Mouse (Mus musculus): ENCODE measurements at regions not wholly inside any gene's neighbourhood (a gene's known extent, or its start where the extent isn't known, plus 50 kb on each side); places are given as distances from the start of the nearest gene placed in this dataset.
A peak's percentile ranks its signal among the peaks of the same experiment; 100 is the strongest.
"Not testable (repeated sequence)": the region's sequence is repeated elsewhere in the genome, so short reads cannot be mapped to it uniquely, and the experiment has no call there.

DNA sequence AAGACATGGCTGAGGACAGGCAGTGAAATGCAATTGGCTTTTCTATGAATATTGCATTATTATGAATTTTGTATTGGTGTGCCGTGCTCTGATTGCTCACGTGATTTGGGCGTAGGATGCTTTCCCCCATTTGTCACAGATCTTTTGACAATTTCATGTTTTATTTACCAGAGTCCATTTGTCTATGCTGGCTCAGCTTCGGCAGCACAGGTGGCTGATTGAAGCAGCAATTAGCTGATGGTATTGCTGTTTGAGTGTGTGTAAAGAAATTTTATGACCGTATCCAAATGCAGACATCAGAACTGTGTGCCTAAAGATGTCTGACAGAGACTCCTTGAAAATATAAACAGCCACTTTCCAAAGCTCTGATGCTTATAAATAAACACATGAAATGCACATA is 498.5 kb upstream of the Akr1e1 start:
- Histone ChIP-seq H3K9ac (replicated peaks) (no peak overlapping the region), H3K36me3 (no peaks in the 10 kb centered on the region), H3K9me3 (no peaks in the 10 kb centered on the region), H3K4me1 (replicated peaks) (no peaks in the 10 kb centered on the region), H3K4me2 (replicated peaks) (no peak overlapping the region), H3K27me3 (no peaks in the 10 kb centered on the region), H3K27ac (no peak overlapping the region), H3K4me3 (replicated peaks) (no peak overlapping the region)
- ATAC-seq, result no peak
- WGBS, result 68% methylated on average over 5 of the region's 5 CpGs

GRCm38 (mm10) chr13:5154911-5155310 is 545.9 kb upstream of the Akr1e1 start:
- Histone ChIP-seq H3K36me3 (no peaks in the 10 kb centered on the region), H3K4me2 (replicated peaks) (no peak overlapping the region), H3K9ac (replicated peaks) (no peak overlapping the region), H3K27me3 (no peaks in the 10 kb centered on the region), H3K4me1 (replicated peaks) (no peaks in the 10 kb centered on the region), H3K27ac (no peak overlapping the region), H3K9me3 (no peaks in the 10 kb centered on the region), H3K4me3 (replicated peaks) (no peak overlapping the region)
- ATAC-seq, result no peak
- 98% methylated on average over 3 of the region's 3 CpGs for WGBS

DNA sequence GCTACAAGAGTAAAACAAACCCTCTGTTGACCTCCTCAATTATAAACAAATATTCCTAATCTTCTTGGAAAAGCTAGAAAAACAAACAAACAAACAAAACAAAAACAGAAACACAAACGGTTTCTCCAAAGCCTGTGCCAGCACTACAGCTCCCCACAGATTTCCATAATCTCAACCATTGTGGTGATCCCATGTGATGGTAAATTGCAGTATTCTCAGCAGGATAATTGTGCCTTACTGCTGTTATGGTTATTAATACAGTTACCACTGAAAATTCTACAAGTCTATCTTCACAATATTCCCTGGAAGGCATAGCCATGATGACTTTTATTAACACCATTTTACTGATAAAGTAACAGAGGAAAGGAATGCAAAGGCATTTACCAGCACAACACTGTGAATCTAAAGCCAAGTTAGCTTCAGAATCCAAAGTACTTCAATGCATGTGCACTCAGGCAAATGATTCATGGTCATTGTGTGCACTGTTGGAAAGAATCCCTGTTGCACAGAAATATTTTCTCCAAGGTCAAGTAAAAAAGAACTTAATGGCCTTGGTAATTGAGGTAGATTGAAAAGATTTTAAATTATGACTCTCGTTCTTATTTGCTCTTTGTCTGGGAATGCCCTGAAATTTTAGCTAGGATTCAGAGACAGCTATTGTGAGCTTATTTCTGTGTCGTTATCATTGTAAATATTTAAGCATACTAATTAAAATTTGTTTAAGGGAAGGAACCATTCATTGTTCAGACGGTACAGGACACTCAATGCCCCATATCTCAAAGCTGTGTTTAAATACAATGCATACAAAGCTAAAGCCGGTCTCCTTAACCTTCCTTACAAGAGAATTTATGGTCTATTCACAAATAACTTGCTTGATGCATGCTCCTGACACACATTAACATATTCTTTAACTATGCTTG is 551.1 kb upstream of the Akr1e1 start:
- no peak overlapping the region for H3K4me2 ChIP-seq (replicated peaks)
- H3K36me3 ChIP-seq, result no peaks in the 10 kb centered on the region
- no peaks in the 10 kb centered on the region for H3K27me3 ChIP-seq
- no peak overlapping the region for H3K27ac ChIP-seq
- no peak for ATAC-seq
- WGBS, result 47% methylated on average over 5 of the region's 5 CpGs
- H3K9ac ChIP-seq (replicated peaks), result no peak overlapping the region
- no peaks in the 10 kb centered on the region for H3K4me1 ChIP-seq (replicated peaks)
- H3K9me3 ChIP-seq, result no peaks in the 10 kb centered on the region
- H3K4me3 ChIP-seq (replicated peaks), result no peak overlapping the region

GRCm38 (mm10) chr13:5166716-5167115 is 557.7 kb upstream of the Akr1e1 start:
- no peak overlapping the region for H3K9ac ChIP-seq (replicated peaks)
- no peak overlapping the region for H3K4me2 ChIP-seq (replicated peaks)
- H3K27ac ChIP-seq, result no peak overlapping the region
- no peaks in the 10 kb centered on the region for H3K4me1 ChIP-seq (replicated peaks)
- H3K27me3 ChIP-seq, result no peaks in the 10 kb centered on the region
- ATAC-seq, result no peak
- 91% methylated on average over 2 of the region's 2 CpGs for WGBS
- no peaks in the 10 kb centered on the region for H3K36me3 ChIP-seq
- H3K9me3 ChIP-seq, result no peaks in the 10 kb centered on the region
- no peak overlapping the region for H3K4me3 ChIP-seq (replicated peaks)

DNA sequence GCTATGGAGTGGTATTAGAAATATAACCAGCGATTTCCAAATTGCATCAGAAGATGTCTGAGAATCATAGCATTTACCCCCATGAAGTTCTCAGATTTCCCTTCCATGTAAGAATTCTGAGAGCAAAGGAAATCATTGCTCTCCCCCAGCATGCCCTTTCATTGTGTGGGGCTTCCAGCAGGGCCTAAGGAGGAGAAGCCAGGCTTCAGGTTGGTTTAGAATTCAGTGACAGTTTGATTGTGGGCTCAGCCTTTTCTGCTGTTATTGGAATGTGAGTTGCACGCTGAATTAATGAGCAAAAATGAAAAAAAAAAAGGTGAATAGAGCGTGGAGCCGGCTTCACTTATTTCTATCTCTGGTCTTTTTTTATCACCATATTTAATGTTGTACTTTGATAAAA is 570.0 kb upstream of the Akr1e1 start:
- H3K27ac ChIP-seq, result 0 out of 2 replicates have a peak overlapping the region, but pooled peaks have one; percentile 19
- no peaks in the 10 kb centered on the region for H3K36me3 ChIP-seq
- 55% methylated on average over 4 of the region's 4 CpGs for WGBS
- H3K9ac ChIP-seq (replicated peaks), result no peak overlapping the region
- H3K4me3 ChIP-seq (replicated peaks), result no peak overlapping the region
- H3K27me3 ChIP-seq, result no peaks in the 10 kb centered on the region
- no peaks in the 10 kb centered on the region; the same call in 1 of the 2 replicates for H3K4me1 ChIP-seq (replicated peaks)
- H3K9me3 ChIP-seq, result no peaks in the 10 kb centered on the region
- ATAC-seq, result peak; percentile 66; the same call in 1 of the 2 replicates
- H3K4me2 ChIP-seq (replicated peaks), result no peak overlapping the region

GRCm38 (mm10) chr13:5179552-5179951 is 570.6 kb upstream of the Akr1e1 start:
- H3K9ac ChIP-seq (replicated peaks), result no peak overlapping the region
- H3K9me3 ChIP-seq, result no peaks in the 10 kb centered on the region
- 0 out of 2 replicates have a peak overlapping the region, but pooled peaks have one; percentile 19 for H3K27ac ChIP-seq
- H3K4me2 ChIP-seq (replicated peaks), result no peak overlapping the region
- H3K27me3 ChIP-seq, result no peaks in the 10 kb centered on the region
- no peaks in the 10 kb centered on the region; the same call in 1 of the 2 replicates for H3K4me1 ChIP-seq (replicated peaks)
- no peaks in the 10 kb centered on the region for H3K36me3 ChIP-seq
- H3K4me3 ChIP-seq (replicated peaks), result no peak overlapping the region
- 55% methylated on average over 2 of the region's 2 CpGs for WGBS
- no peak for ATAC-seq

- not testable (repeated sequence) for H3K27ac ChIP-seq; H3K9ac ChIP-seq (replicated peaks); H3K4me2 ChIP-seq (replicated peaks); H3K4me3 ChIP-seq (replicated peaks); H3K9me3 ChIP-seq; H3K4me1 ChIP-seq (replicated peaks); ATAC-seq; H3K27me3 ChIP-seq; H3K36me3 ChIP-seq
- 32% methylated on average over 1 of the region's 1 CpGs for WGBS
Measured at GRCm38 (mm10) chr13:5185237-5185800, 576.3 kb upstream of the Akr1e1 start.

DNA sequence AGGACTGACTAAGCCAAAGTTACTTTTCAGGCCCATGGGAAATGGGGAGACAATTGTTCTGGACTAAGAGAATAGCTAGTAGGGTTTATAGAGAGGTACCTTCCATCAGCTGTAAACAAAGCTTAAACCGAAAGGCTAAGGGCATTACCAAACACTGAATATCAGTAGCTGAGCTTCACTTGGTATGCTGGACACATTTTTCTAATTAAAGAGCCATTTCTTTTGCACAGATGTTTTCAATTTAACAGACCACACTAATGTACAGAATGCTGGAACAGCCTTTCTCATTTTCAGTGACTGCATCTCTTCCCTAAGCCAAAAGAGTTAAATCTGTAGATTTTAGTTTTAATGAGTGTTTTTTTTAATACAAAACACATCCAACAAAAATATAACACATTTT is 593.8 kb upstream of the Akr1e1 start:
- no peaks in the 10 kb centered on the region for H3K36me3 ChIP-seq

GRCm38 (mm10) chr13:5204143-5204542 is 595.2 kb upstream of the Akr1e1 start:
- no peak for ATAC-seq
- H3K27ac ChIP-seq, result no peak overlapping the region
- WGBS, result 66% methylated on average over 2 of the region's 2 CpGs

More for the DNA sequence above, 593.8 kb upstream of the Akr1e1 start:
- no peak for ATAC-seq
- H3K4me2 ChIP-seq (replicated peaks), result no peak overlapping the region
- WGBS, result 92% methylated on average over 1 of the region's 1 CpGs
- no peak overlapping the region for H3K4me3 ChIP-seq (replicated peaks)
- H3K9ac ChIP-seq (replicated peaks), result no peak overlapping the region
- no peaks in the 10 kb centered on the region for H3K4me1 ChIP-seq (replicated peaks)
- no peaks in the 10 kb centered on the region for H3K27me3 ChIP-seq
- no peaks in the 10 kb centered on the region for H3K9me3 ChIP-seq
- no peak overlapping the region for H3K27ac ChIP-seq

GRCm38 (mm10) chr13:5211659-5212058 is 602.7 kb upstream of the Akr1e1 start:
- Histone ChIP-seq H3K27me3 (no peaks in the 10 kb centered on the region), H3K36me3 (no peaks in the 10 kb centered on the region), H3K4me3 (replicated peaks) (no peak overlapping the region), H3K4me1 (replicated peaks) (no peaks in the 10 kb centered on the region), H3K27ac (no peak overlapping the region), H3K9ac (replicated peaks) (no peak overlapping the region), H3K9me3 (no peaks in the 10 kb centered on the region), H3K4me2 (replicated peaks) (no peak overlapping the region)
- no peak for ATAC-seq
- 75% methylated on average over 1 of the region's 1 CpGs for WGBS

More at GRCm38 (mm10) chr13:5204143-5204542, 595.2 kb upstream of the Akr1e1 start:
- Histone ChIP-seq H3K4me1 (replicated peaks) (no peaks in the 10 kb centered on the region), H3K9ac (replicated peaks) (no peak overlapping the region), H3K27me3 (no peaks in the 10 kb centered on the region), H3K4me3 (replicated peaks) (no peak overlapping the region), H3K9me3 (no peaks in the 10 kb centered on the region), H3K4me2 (replicated peaks) (no peak overlapping the region), H3K36me3 (no peaks in the 10 kb centered on the region)

GRCm38 (mm10) chr13:5229476-5229875 is 620.5 kb upstream of the Akr1e1 start:
- Histone ChIP-seq H3K36me3 (no peaks in the 10 kb centered on the region), H3K4me1 (replicated peaks) (no peaks in the 10 kb centered on the region), H3K4me2 (replicated peaks) (no peak overlapping the region), H3K9ac (replicated peaks) (no peak overlapping the region), H3K4me3 (replicated peaks) (no peak overlapping the region), H3K27me3 (no peaks in the 10 kb centered on the region), H3K9me3 (no peaks in the 10 kb centered on the region), H3K27ac (no peak overlapping the region)
- no peak for ATAC-seq
- 88% methylated on average over 3 of the region's 3 CpGs for WGBS

GRCm38 (mm10) chr13:5234232-5234631 is 625.3 kb upstream of the Akr1e1 start:
- Histone ChIP-seq H3K27me3 (no peaks in the 10 kb centered on the region), H3K4me3 (replicated peaks) (no peak overlapping the region), H3K27ac (no peak overlapping the region), H3K4me2 (replicated peaks) (no peak overlapping the region), H3K4me1 (replicated peaks) (no peaks in the 10 kb centered on the region), H3K9me3 (no peaks in the 10 kb centered on the region), H3K36me3 (no peaks in the 10 kb centered on the region), H3K9ac (replicated peaks) (no peak overlapping the region)
- 69% methylated on average over 3 of the region's 3 CpGs for WGBS
- ATAC-seq, result no peak
